ENCODE assay signal across 12 mouse cellular contexts in the genomic region with DNA sequence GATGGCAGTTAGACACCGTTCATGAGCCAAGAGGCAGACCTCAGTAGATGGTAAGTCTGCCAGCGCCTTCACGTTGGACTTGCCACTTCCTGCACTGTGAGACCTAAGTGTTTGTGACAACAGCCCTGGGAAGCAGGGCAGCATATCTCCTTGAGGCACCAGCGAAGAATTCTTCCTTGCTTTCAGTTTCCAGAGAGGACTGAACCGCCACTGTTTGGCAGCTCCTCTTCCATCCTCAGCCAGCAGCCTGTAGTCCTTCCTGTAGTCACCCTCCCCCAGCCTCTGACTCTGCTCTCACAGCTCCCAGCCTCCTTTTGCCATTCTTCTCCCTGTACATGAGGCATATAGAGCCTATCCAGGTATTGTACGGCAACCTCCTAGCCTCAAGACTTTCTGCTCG. TPM values are rescaled to one million over a fixed set of nuclear protein-coding genes. Genes with fewer than 3 reads are reported as not detected.
A peak's percentile ranks its signal among the peaks of the same experiment; 100 is the strongest.
DNase-seq lines count a peak whose midpoint lies in the region; ATAC-seq lines count a peak whose summit lies in the region.
"Had no signal": no experiment of that assay in that cellular context is flagged by ENCODE, and none has a peak within 500 bp of the region (broad histone marks: within the 10 kb centered on the region; RNA-seq: fewer than 3 reads in every experiment).

No protein-coding gene starts in this region.

- DNase-seq in kidney, adult 9 months: peak; percentile 24
- no peak for DNase-seq in kidney, postnatal 4 days
- peak; percentile 37 for DNase-seq in CD4-positive helper T cell, adult 2 months (ENCODE audit: low read depth, low spot score)
- peak; percentile 2 for DNase-seq in CD4-positive, CD25-positive, alpha-beta regulatory T cell, adult 2 months (ENCODE audit: low read depth, low spot score)
- peak; percentile 55 for DNase-seq in induced T-regulatory cell, adult 2 months (ENCODE audit: low read depth)
- DNase-seq in gastrocnemius, postnatal 36 days: no peak
- DNase-seq: adrenal gland, postnatal 25 days; layer of hippocampus, postnatal 36 days; lung, embryonic 14.5 days; spleen, adult 18-20 months had no signal

- no peak for ATAC-seq in erythroblast, adult 5-6 weeks (replicated peaks; ENCODE audit: low FRiP score, poor library complexity, severe bottlenecking)
- ATAC-seq: midbrain, embryonic 13.5 days had no signal

- intact Hi-C loops in gastrocnemius, postnatal 36 days (cut with DNase I): no loop called here

RNA-seq across cellular contexts. Expression of a gene that starts 59.9 kb away (rescaled TPM):
- total RNA-seq in gastrocnemius, postnatal 36 days (2021): 1 to 10 TPM; 2.5 to 3.6 TPM
- total RNA-seq in erythroblast, adult 5-6 weeks (2015; ENCODE audit: low replicate concordance): 2.9 TPM in 1 of 2 replicates, not detected in the other
- 0.94 TPM in 1 of 2 replicates, not detected in the other for total RNA-seq in erythroblast, adult 5-6 weeks (2017; ENCODE audit: low replicate concordance)

Comparison
In these comparisons a context has a peak if more than half of its experiments do, and no peak if none do; other contexts are left out.
1. DNase-seq: peak in kidney, adult 9 months (single experiment), CD4-positive helper T cell, adult 2 months (single experiment), CD4-positive, CD25-positive, alpha-beta regulatory T cell, adult 2 months (single experiment) and induced T-regulatory cell, adult 2 months (single experiment); none in kidney, postnatal 4 days (0 of 2) and gastrocnemius, postnatal 36 days (0 of 2).